Mouse (Mus musculus) large intestine, adult 2 months (tissue): Measurements from ENCODE around the gene 4930558C23Rik. TPM values are rescaled to one million over a fixed set of nuclear protein-coding genes. Genes with fewer than 3 reads are reported as not detected.
A peak's percentile ranks its signal among the peaks of the same experiment; 100 is the strongest.
"Not testable (repeated sequence)": the region's sequence is repeated elsewhere in the genome, so short reads cannot be mapped to it uniquely, and the experiment has no call there.

Experiments
- DNase-seq: peaks from one replicate; pipeline ENCODE4 v3.0.0-alpha.2; 2012; ENCODE audit warnings: low read depth, low spot score
- WGBS: fragments of 180-500 bp; shearing (Covaris S2); methylation state at CpG from one replicate; pipeline ENCODE4 v1.1.7; 2018; 5-methylcytosine and 5-hydroxymethylcytosine counted together
- polyA plus RNA-seq: library from polyadenylated mRNA; depleted of rRNA; stranded (reverse); fragments of >200 nt; gene quantifications from 2 replicates; pipeline ENCODE4 v1.2.3, GENCODE M21; 2012; rRNA removed

The 4930558C23Rik gene
- polyA plus RNA-seq: not detected in 2 replicates

GRCm38 (mm10) chr3:95402741-95403140 is at the start of gene 4930558C23Rik:
Gene 4930558C23Rik, minus strand, starts transcription at chr3:95402841.
- DNase-seq: no peak
- WGBS: 79% methylated on average over 3 of the region's 3 CpGs

GRCm38 (mm10) chr3:95450915-95451314 is 48.3 kb upstream of the 4930558C23Rik start:
- no peak for DNase-seq
- 93% methylated on average over 3 of the region's 3 CpGs for WGBS

- 40% methylated on average over 1 of the region's 1 CpGs for WGBS
- DNase-seq: no peak
Measured at GRCm38 (mm10) chr3:95450408-95450807, 47.8 kb upstream of the 4930558C23Rik start.

GRCm38 (mm10) chr3:95445311-95445710 is 42.7 kb upstream of the 4930558C23Rik start:
- no peak for DNase-seq
- 61% methylated on average over 4 of the region's 4 CpGs for WGBS

GRCm38 (mm10) chr3:95442406-95443117 is 39.9 kb upstream of the 4930558C23Rik start:
- 77% methylated on average over 5 of the region's 5 CpGs for WGBS
- DNase-seq: no peak

GRCm38 (mm10) chr3:95439670-95440069 is 37.0 kb upstream of the 4930558C23Rik start:
- no peak for DNase-seq

- not testable (repeated sequence) for DNase-seq
- WGBS: 95% methylated on average over 4 of the region's 4 CpGs
Measured at GRCm38 (mm10) chr3:95438636-95439035, 36.0 kb upstream of the 4930558C23Rik start.

- no peak for DNase-seq
- WGBS: 60% methylated on average over 1 of the region's 1 CpGs
Measured at GRCm38 (mm10) chr3:95435561-95435960, 32.9 kb upstream of the 4930558C23Rik start.

- 2% methylated on average over 7 of the region's 7 CpGs for WGBS
- no peak for DNase-seq
Measured at GRCm38 (mm10) chr3:95434983-95435370, 32.3 kb upstream of the 4930558C23Rik start.

- WGBS: under 1% methylated on average over 47 of the region's 47 CpGs
- peak; percentile 96 for DNase-seq
Measured at GRCm38 (mm10) chr3:95434136-95434982, 31.7 kb upstream of the 4930558C23Rik start, which contains the start of gene Arnt. Gene Arnt, plus strand, starts transcription at chr3:95434388.

GRCm38 (mm10) chr3:95433301-95433915 is 30.8 kb upstream of the 4930558C23Rik start:
- DNase-seq: no peak
- WGBS: 46% methylated on average over 10 of the region's 10 CpGs

GRCm38 (mm10) chr3:95428423-95428822 is 25.8 kb upstream of the 4930558C23Rik start:
- DNase-seq: not testable (repeated sequence)
- 83% methylated on average over 6 of the region's 11 CpGs for WGBS

- DNase-seq: not testable (repeated sequence)
- WGBS: 10% methylated on average over 16 of the region's 21 CpGs
Measured at GRCm38 (mm10) chr3:95427891-95428238, 25.2 kb upstream of the 4930558C23Rik start.

- WGBS: 41% methylated on average over 11 of the region's 33 CpGs
Measured at GRCm38 (mm10) chr3:95427117-95427890, 24.7 kb upstream of the 4930558C23Rik start.

GRCm38 (mm10) chr3:95426476-95426875 is 23.8 kb upstream of the 4930558C23Rik start:
- DNase-seq: not testable (repeated sequence)
- WGBS: 83% methylated on average over 5 of the region's 5 CpGs

More at GRCm38 (mm10) chr3:95427117-95427890, 24.7 kb upstream of the 4930558C23Rik start:
- not testable (repeated sequence) for DNase-seq

- 93% methylated on average over 6 of the region's 6 CpGs for whole genome bisulfite sequencing
- no peak for DNase-seq
Measured at GRCm38 (mm10) chr3:95417866-95418265, 15.2 kb upstream of the 4930558C23Rik start.

- WGBS: 53% methylated on average over 1 of the region's 1 CpGs
- DNase-seq: no peak
Measured at GRCm38 (mm10) chr3:95412268-95412667, 9.6 kb upstream of the 4930558C23Rik start.

- 90% methylated on average over 2 of the region's 2 CpGs for WGBS
- no peak for DNase-seq
Measured at GRCm38 (mm10) chr3:95408852-95409251, 6.2 kb upstream of the 4930558C23Rik start.

GRCm38 (mm10) chr3:95407728-95408127 is 5.1 kb upstream of the 4930558C23Rik start:
- no peak for DNase-seq
- 76% methylated on average over 1 of the region's 1 CpGs for WGBS
